Mouse (Mus musculus) neutrophil, adult 5-6 weeks (primary cell): ENCODE data around the gene Smim7. TPM values are rescaled to one million over a fixed set of nuclear protein-coding genes. Genes with fewer than 3 reads are reported as not detected.

ENCODE experiments used
- ATAC-seq: fragments of 151-379, 151-347 bp; 2 replicates; pipeline ENCODE4 v1.8.0; 2017; ENCODE audit warnings: mild to moderate bottlenecking, moderate TSS enrichment; ENCODE audit not compliant: insufficient number of reproducible peaks, poor library complexity, low FRiP score, severe bottlenecking; ENCODE audit errors: extremely low read depth
- total RNA-seq: library from RNA; stranded (forward); fragments of 200-1000 nt; gene quantifications from 2 replicates; pipeline ENCODE4 v1.2.3, GENCODE M21; 2017

The Smim7 gene
- total RNA-seq, 1 experiment from 2014 or later, result 36.3 TPM

DNA sequence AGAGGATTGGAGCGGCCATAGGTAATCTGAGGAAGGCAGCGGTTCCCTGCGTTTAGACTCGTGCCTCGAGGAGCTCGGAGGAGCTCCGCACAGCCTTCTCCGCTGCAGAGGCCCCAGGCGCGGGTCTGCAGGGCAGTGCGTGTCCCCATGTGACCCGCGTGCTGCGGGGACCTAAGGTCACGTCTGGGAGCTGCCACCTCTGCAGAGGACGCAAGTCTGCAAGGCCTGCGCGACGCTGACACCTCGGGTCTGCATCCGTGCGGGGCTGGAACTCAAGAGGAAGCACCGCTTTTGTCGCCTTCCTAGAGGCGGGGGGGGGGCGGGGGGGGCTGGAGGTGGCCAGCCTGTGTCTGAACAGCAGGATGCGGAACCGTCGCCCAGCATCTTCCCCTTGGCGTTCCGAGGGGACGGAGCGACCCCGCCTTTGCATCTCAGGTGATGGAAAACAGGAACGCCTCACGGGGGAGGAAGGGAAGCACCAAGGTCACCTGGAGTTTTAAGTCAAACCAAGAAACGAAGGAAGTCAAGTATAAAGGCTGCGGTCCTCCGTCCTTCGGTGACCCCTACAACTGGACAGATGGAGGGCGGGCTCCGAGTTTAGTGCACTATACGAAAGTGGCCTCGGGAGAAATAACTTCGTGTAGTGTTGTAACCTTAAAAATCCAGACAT, 22.1 kb downstream of the Smim7 start:
- ATAC-seq, result peak; percentile 31

DNA sequence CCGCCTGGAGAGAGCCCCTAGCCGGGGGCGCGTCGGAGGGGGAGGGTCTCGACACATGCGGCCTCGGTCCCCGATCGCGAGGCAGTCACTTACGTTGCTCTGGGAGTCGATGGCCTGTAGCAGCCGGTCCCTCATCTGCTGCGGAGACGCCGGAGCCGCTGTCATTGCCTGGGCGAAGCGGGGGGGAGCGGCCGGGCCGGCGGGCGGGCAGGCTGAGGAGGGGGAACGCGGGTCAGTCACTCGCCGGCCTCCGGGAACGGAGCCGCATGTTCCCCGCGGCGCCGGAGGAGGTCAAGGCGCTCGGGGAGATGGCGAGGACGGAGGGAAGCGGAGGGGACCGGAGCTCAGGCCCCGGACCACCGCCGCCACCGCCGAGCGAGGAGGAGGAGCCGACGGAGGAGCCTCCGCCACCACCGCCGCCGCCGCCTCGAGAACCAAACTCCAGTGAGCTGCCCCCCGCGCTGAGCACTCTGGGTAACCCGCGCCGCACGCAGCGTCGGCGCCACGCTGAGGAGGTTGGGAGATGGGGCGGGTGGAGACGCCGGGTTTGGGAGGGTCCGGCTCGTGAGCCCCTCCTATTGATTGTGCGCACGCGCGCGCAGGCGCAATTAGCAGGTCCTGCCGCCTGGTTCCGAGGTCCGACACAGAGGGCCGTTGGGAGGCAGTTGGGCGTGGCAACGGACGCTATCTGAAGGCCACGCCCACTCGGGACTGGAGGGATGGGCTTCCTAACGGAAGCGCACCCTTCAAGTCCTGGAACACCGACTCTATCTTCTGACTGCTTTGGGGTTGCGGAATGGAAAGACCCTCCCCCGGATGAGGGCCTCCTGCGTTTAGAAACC, 22.9 kb downstream of the Smim7 start, which contains the start of gene Med26:
TSS of gene Med26 (minus strand) at position 469 of the 842 bp plus-strand sequence.
- ATAC-seq, result peak; percentile 90

DNA sequence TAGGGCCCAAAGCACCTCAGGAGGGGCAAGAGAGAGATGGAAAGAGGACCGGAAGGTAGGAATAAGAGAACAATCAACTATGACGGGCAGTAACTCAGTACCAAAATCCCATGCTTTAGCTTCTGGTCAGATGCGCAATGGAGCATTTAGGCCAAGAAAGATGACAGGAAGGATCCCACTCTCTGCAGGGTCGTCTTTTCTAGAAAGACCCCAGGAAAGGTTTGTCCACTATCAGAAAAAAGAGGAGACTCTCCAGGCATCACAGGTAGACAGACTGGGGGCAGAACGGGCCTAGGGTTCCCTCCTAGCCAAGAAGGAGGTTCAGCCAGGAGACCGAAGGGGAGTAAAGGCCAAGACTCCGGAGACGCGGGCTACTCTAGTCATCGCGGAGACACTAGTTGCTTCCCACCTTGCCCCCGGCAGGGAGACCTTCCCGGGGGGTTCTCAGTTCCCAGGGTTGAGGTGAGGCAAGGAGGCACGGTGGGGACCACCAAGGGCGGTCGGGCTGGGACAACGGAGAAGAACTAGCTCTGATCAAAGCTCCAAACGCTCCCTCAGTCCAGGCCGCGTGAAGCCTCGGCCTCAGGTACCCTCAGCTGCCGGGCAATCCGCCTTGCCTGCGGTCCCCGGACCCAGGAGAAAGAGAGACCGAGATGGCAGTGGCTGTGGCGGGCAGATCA, 23.6 kb downstream of the Smim7 start:
- no peak for ATAC-seq

DNA sequence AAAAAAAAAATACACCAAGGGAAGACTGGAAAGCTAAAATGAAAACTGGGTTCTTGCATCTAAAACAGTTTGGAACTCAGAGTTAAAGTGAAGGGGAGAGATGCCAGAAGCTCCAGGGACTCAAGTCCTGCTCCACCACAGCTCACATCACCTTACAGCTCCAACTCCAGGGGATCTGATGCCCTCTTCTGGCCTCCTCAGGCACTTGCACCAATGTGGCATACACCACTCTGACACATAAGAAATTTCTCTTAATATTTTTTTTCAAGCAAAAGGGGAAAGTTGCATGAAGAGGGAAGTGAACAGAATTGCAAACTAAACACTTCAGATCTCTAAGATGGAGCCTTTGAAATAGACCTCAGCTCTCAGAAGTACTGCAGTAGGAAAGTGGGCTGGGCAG, 31.7 kb downstream of the Smim7 start:
- peak; percentile 57; the same call in 1 of the 2 replicates for ATAC-seq

DNA sequence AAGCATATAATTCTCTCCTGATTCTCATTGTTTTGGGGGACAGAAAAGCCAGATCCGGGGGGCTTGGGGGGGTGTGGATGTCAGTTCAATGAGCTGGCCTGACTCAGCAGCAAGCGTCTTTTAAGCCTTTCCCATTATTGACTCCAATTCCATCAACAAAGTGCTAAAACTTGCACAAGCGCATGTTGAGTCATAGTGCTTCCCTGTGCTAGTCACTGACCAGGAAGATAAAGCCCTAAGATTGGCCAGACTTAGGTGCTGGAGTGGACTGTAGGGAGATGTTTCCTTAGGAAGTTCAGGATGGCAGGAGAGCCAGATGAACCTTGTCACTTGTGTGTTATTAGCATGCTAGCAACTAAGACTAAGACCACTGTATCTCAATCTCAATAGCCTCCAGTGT, 36.0 kb downstream of the Smim7 start:
- no peak for ATAC-seq

DNA sequence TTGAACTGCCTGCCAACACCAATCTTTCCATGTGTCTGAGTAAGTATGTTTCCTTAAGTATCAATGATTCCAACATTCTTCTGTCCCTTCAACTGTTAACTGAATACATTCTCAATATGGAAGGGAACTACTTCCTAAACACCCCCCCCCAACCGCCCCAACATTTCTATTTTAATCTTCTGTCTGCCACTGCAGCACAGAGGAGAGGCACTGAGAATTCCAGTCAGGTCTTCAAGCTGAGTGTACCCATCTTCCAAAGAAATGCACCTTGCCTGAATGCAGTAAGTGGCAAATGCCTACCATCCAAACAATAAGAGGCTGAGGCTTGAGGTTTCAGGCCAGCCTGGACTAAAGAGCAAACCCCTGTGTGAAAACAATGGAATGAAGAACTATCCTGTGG, 38.8 kb downstream of the Smim7 start:
- no peak for ATAC-seq

DNA sequence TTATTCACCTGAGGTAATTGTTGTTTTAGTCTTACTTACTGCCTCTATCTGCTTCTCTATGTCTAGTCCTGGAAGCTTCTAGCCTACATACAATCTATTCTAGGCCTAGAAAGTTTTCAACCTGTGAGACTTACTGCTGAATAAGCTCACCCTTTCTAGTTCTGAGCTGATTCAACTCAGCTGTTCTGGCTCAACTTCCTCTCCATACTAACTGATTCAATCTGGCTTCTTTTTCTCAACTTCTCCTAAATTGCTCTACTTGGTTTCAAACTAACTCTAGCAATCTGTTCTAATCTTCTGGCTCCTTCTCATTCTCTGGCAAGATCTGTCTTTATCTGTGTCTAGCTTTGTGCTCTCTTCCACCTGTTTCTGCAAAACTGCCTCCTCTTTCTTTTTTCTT, 49.0 kb downstream of the Smim7 start:
- no peak for ATAC-seq

DNA sequence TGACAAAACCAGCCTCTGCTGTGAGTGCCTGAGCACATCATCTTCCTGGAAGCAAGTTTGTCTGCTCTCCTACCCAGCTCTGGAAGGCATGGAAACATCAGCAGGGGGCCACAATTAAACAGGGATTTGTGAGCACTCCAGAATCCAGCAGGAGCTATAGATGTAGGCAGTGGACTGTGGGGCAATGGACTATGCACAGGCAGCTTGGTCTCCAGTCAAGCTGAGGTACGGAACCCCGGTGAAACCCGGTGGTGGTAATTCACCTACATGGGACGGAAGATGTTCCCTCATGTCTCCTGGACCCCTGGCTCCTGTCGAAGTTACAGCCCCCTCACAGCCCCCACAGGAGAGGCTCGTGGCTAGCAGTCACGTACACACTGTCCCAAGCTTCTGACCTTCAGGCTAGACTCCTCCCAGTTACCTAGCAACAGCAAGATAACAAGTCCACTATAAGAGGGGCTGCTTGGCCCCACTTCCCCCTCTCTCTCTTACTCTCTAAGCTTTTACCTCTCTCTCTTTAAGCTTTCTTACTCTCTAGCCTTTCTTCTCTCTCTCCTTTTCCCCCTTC, 53.4 kb downstream of the Smim7 start:
- no peak for ATAC-seq

Other genes starting within 250 kb of the Smim7 start
- gene Eps15l1, start 149.6 kb downstream of the Smim7 start, total RNA-seq, result 69.5 and 70.0 TPM in 2 replicates
- gene Calr3, start 127.2 kb downstream of the Smim7 start, total RNA-seq, result 0.81 TPM in 1 of 2 replicates, not detected in the other
- gene 1700030K09Rik, start 127.2 kb downstream of the Smim7 start, total RNA-seq, result 11.2 and 12.3 TPM in 2 replicates
- gene Cherp, start 95.9 kb downstream of the Smim7 start, total RNA-seq, result 21.0 and 22.2 TPM in 2 replicates
- 55.1 and 65.8 TPM in 2 replicates for gene Slc35e1, start 78.5 kb downstream of the Smim7 start, total RNA-seq
- 9.1 and 10.1 TPM in 2 replicates for gene Med26, start 22.8 kb downstream of the Smim7 start, total RNA-seq
- gene Tmem38a, start 967 bp upstream of the Smim7 start, total RNA-seq, result 20.3 and 23.6 TPM in 2 replicates
- 0.12 TPM in 2 replicates for gene Nwd1, start 75.6 kb upstream of the Smim7 start, total RNA-seq
- 124 and 128 TPM in 2 replicates for gene Sin3b, start 152.2 kb upstream of the Smim7 start, total RNA-seq
- gene F2rl3, start 190.8 kb upstream of the Smim7 start, total RNA-seq, result 0.49 and 0.70 TPM in 2 replicates